Mouse (Mus musculus): ENCODE results near the gene Bmpr1b. TPM values are rescaled to one million over a fixed set of nuclear protein-coding genes. Genes with fewer than 3 reads are reported as not detected.
"Not testable (repeated sequence)": the region's sequence is repeated elsewhere in the genome, so short reads cannot be mapped to it uniquely, and the experiment has no call there.

Gene Bmpr1b
- polyA plus RNA-seq, 2 experiments: 8.8 to 11.7 TPM

- Histone ChIP-seq H3K36me3 (ENCODE audit: control insufficient read depth, insufficient read depth, low read length) (no peaks in the 10 kb centered on the region), H3K9ac (ENCODE audit: low read depth, low read length, severe bottlenecking) (no peak overlapping the region), H3K9me3 (ENCODE audit: control insufficient read depth, low read length) (no peaks in the 10 kb centered on the region), H3K27me3 (ENCODE audit: control insufficient read depth, insufficient read depth, low read length) (no peaks in the 10 kb centered on the region), H3K4me3 (replicated peaks; ENCODE audit: low read length) (no peak overlapping the region), H3K4me2 (replicated peaks; ENCODE audit: low read depth, low read length, severe bottlenecking) (no peak overlapping the region), H3K27ac (replicated peaks; ENCODE audit: low read depth, low read length) (no peak overlapping the region), H3K4me1 (ENCODE audit: control insufficient read depth, insufficient read depth, low read length) (peaks cover 21% of the 10 kb centered on the region)
- ATAC-seq (ENCODE audit: low FRiP score, low read depth) (no peak), DNase-seq (ENCODE audit: low spot score) (no peak)
- WGBS: 78% methylated on average over 6 of the region's 6 CpGs
- no peak for TF ChIP-seq POLR2A (IDR thresholded peaks at IDR 0.05; ENCODE audit: borderline replicate concordance, extremely low read depth, insufficient read depth, insufficient read length)
These were observed 38.3 kb upstream of the Bmpr1b start for GRCm38 (mm10) chr3:142207488-142207887.

DNA sequence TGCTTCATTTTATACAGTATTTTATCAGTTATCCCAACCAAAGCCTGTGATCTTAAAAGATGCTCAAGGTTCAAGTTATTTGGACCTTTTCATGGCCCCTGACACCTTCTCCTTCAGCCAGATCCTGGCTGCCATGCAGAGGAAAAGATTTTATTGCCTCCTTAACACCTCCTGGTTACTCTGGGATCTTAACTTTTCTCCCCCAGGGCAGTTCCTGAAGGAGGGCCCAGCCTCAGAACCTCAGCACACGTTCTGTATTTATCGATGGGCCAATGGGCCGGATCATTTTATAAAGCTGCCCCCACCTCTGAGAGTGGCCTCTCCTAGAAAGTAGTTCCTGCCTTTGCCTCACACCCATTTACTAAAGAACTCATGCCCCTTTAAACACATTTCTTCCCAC is 37.1 kb upstream of the Bmpr1b start:
- no peak overlapping the region for H3K9ac ChIP-seq (ENCODE audit: low read depth, low read length, severe bottlenecking)
- ATAC-seq (ENCODE audit: low FRiP score, low read depth): no peak
- WGBS: 31% methylated on average over 3 of the region's 3 CpGs
- H3K4me3 ChIP-seq (replicated peaks; ENCODE audit: low read length): no peak overlapping the region
- no peaks in the 10 kb centered on the region for H3K36me3 ChIP-seq (ENCODE audit: control insufficient read depth, insufficient read depth, low read length)
- H3K27ac ChIP-seq (replicated peaks; ENCODE audit: low read depth, low read length): no peak overlapping the region
- TF ChIP-seq POLR2A (IDR thresholded peaks at IDR 0.05; ENCODE audit: borderline replicate concordance, extremely low read depth, insufficient read depth, insufficient read length): no peak
- H3K27me3 ChIP-seq (ENCODE audit: control insufficient read depth, insufficient read depth, low read length): no peaks in the 10 kb centered on the region
- no peaks in the 10 kb centered on the region for H3K9me3 ChIP-seq (ENCODE audit: control insufficient read depth, low read length)
- peaks cover 19% of the 10 kb centered on the region for H3K4me1 ChIP-seq (ENCODE audit: control insufficient read depth, insufficient read depth, low read length)
- DNase-seq (ENCODE audit: low spot score): no peak
- H3K4me2 ChIP-seq (replicated peaks; ENCODE audit: low read depth, low read length, severe bottlenecking): no peak overlapping the region

GRCm38 (mm10) chr3:142196142-142196541 is 26.9 kb upstream of the Bmpr1b start:
- Histone ChIP-seq H3K4me2 (replicated peaks; ENCODE audit: low read depth, low read length, severe bottlenecking) (no peak overlapping the region), H3K9me3 (ENCODE audit: control insufficient read depth, low read length) (no peaks in the 10 kb centered on the region), H3K27me3 (ENCODE audit: control insufficient read depth, insufficient read depth, low read length) (no peaks in the 10 kb centered on the region), H3K27ac (replicated peaks; ENCODE audit: low read depth, low read length) (no peak overlapping the region), H3K4me3 (replicated peaks; ENCODE audit: low read length) (no peak overlapping the region), H3K36me3 (ENCODE audit: control insufficient read depth, insufficient read depth, low read length) (no peaks in the 10 kb centered on the region), H3K4me1 (ENCODE audit: control insufficient read depth, insufficient read depth, low read length) (no peaks in the 10 kb centered on the region), H3K9ac (ENCODE audit: low read depth, low read length, severe bottlenecking) (no peak overlapping the region)
- DNase-seq (ENCODE audit: low spot score): no peak
- no peak for TF ChIP-seq POLR2A (IDR thresholded peaks at IDR 0.05; ENCODE audit: borderline replicate concordance, extremely low read depth, insufficient read depth, insufficient read length)
- ATAC-seq (ENCODE audit: low FRiP score, low read depth): no peak
- WGBS: 86% methylated on average over 8 of the region's 8 CpGs

DNA sequence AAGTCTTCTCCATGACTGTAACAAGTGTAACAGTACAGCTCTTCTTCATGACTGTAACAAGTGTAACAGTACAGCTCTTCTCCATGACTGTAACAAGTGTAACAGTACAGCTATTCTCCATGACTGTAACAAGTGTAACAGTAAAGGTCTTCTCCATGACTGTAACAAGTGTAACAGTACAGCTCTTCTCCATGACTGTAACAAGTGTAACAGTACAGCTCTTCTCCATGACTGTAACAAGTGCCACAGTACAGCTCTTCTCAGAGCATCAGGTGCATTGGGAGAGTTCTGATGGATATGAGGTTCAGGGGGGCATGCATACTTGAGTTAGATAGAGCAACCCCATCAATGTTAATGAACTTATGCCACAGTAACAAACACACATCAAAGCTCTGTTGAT is 22.4 kb upstream of the Bmpr1b start:
- H3K4me3 ChIP-seq (replicated peaks; ENCODE audit: low read length); H3K27ac ChIP-seq (replicated peaks; ENCODE audit: low read depth, low read length); H3K4me2 ChIP-seq (replicated peaks; ENCODE audit: low read depth, low read length, severe bottlenecking); H3K9me3 ChIP-seq (ENCODE audit: control insufficient read depth, low read length); H3K4me1 ChIP-seq (ENCODE audit: control insufficient read depth, insufficient read depth, low read length); H3K27me3 ChIP-seq (ENCODE audit: control insufficient read depth, insufficient read depth, low read length); ATAC-seq (ENCODE audit: low FRiP score, low read depth); H3K36me3 ChIP-seq (ENCODE audit: control insufficient read depth, insufficient read depth, low read length); H3K9ac ChIP-seq (ENCODE audit: low read depth, low read length, severe bottlenecking); DNase-seq (ENCODE audit: low spot score): not testable (repeated sequence)

DNA sequence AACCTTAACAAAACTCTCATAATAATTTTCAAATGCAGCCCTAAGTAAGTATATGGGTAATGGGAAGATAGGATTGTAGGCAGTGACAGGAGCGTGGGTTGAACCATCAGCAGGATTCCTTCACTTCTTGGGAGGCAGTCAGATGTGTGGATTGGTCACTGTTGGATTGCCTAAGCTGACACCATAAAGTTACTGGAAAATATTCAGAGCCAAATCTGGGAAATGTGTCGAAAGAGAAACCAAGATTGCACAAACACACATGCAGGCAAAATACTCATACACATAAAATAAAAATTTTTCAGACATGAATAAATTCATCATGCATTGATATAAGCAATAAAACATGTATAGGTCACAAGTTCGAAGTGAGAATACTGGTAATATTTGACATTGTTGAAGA is 17.3 kb upstream of the Bmpr1b start:
- no peak for DNase-seq (ENCODE audit: low spot score)
- 90% methylated on average over 3 of the region's 3 CpGs for WGBS
- ATAC-seq (ENCODE audit: low FRiP score, low read depth): no peak
- Histone ChIP-seq H3K9me3 (ENCODE audit: control insufficient read depth, low read length) (no peaks in the 10 kb centered on the region), H3K4me2 (replicated peaks; ENCODE audit: low read depth, low read length, severe bottlenecking) (no peak overlapping the region), H3K4me1 (ENCODE audit: control insufficient read depth, insufficient read depth, low read length) (0 out of 2 replicates have a peak, but pooled peaks cover 2% of the 10 kb centered on the region), H3K9ac (ENCODE audit: low read depth, low read length, severe bottlenecking) (no peak overlapping the region), H3K36me3 (ENCODE audit: control insufficient read depth, insufficient read depth, low read length) (no peaks in the 10 kb centered on the region), H3K27me3 (ENCODE audit: control insufficient read depth, insufficient read depth, low read length) (no peaks in the 10 kb centered on the region), H3K27ac (replicated peaks; ENCODE audit: low read depth, low read length) (no peak overlapping the region), H3K4me3 (replicated peaks; ENCODE audit: low read length) (no peak overlapping the region)
- TF ChIP-seq POLR2A (IDR thresholded peaks at IDR 0.05; ENCODE audit: borderline replicate concordance, extremely low read depth, insufficient read depth, insufficient read length): no peak

DNA sequence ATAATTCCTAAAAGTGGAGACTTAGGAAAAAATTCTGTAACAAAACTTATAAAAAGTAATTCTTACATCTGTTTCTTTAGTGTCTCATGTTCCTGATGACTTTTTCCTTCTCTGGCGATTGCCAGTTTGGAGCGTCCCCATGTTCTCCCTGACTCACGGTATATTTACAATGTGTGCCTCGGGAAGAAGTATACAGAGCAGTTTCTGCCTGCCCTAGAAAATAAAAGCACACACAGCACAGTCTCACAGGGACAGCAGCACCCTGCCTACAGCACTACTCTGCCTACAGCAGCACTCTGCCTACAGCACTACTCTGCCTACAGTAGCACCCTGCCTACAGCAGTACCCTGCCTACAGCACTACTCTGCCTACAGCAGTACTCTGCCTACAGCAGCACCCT is 4.8 kb upstream of the Bmpr1b start:
- Histone ChIP-seq H3K27me3 (ENCODE audit: control insufficient read depth, insufficient read depth, low read length) (peaks cover 13% of the 10 kb centered on the region), H3K4me3 (replicated peaks; ENCODE audit: low read length) (no peak overlapping the region), H3K36me3 (ENCODE audit: control insufficient read depth, insufficient read depth, low read length) (no peaks in the 10 kb centered on the region), H3K4me2 (replicated peaks; ENCODE audit: low read depth, low read length, severe bottlenecking) (no peak overlapping the region), H3K9me3 (ENCODE audit: control insufficient read depth, low read length) (no peaks in the 10 kb centered on the region), H3K9ac (ENCODE audit: low read depth, low read length, severe bottlenecking) (no peak overlapping the region), H3K4me1 (ENCODE audit: control insufficient read depth, insufficient read depth, low read length) (no peaks in the 10 kb centered on the region; the same call in 1 of the 2 replicates), H3K27ac (replicated peaks; ENCODE audit: low read depth, low read length) (no peak overlapping the region)
- ATAC-seq (ENCODE audit: low FRiP score, low read depth) (no peak), DNase-seq (ENCODE audit: low spot score) (no peak)
- no peak for TF ChIP-seq POLR2A (IDR thresholded peaks at IDR 0.05; ENCODE audit: borderline replicate concordance, extremely low read depth, insufficient read depth, insufficient read length)
- WGBS: 75% methylated on average over 4 of the region's 4 CpGs

Data from limb, embryonic 14.5 days (tissue).